Mouse (Mus musculus) spleen, embryonic (tissue): Measurements from ENCODE around the gene Dhx37.
"Not testable (repeated sequence)": the region's sequence is repeated elsewhere in the genome, so short reads cannot be mapped to it uniquely, and the experiment has no call there.

Source experiments
- CTCF ChIA-PET: fragments of 350-600 bp; sonication (Branson Sonifier 250); formaldehyde crosslinking; loops from one replicate; lab custom pipeline; 2022; lab: Charles Lee

Gene Dhx37

DNA sequence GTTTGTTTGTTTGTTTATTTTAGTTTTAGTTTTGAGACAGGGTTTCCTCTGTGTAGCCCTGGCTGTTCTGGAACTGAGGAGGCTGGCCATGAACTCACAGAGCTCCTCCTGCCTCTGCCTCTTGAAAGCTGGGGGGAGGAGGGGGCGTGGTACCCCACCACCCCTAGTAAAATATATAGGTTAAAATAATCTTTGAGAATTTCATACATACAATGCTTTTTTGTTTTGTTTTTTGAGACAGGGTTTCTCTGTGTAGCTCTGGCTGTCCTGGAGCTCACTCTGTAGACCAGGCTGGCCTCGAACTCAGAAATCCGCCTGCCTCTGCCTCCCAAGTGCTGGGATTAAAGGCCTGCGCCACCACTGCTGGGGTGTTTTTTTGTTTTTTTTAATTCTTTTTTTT lies 41.7 kb downstream of the Dhx37 start:
- CTCF ChIA-PET: interaction anchor here (0.6 to 3.6 kb wide), 3 partner anchors 13 to 77 kb away, joined by 4 to 19 read pairs (median 4); no protein-coding TSS in a partner anchor

GRCm38 (mm10) chr5:125391609-125392008 lies 42.3 kb downstream of the Dhx37 start:
- CTCF ChIA-PET: interaction anchor here (0.6 kb wide), 1 partner anchor 78 kb away, joined by 4 read pairs; no protein-coding TSS in a partner anchor

DNA sequence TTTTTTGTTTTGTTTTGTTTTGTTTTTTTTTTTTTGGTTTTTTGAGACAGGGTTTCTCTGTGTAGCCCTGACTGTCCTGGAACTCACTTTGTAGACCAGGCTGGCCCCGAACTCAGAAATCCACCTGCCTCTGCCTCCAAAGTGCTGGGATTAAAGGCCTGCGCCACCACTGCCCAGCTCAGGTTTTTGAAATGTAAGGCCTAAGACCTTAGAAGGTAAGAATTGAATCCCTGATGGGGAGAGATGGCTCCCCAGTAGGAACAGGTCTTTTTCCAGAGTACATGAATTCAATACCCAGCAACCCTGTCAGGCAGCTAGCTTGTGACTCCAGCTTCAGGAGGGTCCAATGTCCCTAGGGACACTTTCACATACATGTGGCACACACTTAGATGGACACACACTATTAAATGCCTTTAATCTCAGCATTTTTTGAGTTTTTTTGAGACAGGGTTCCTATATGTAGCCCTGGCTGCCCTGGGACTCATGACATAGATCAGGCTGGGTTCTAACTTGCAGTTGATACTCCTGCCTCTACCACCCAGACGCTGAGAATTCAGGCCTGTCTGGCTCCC lies 42.9 kb downstream of the Dhx37 start:
- CTCF ChIA-PET: no interaction called here

DNA sequence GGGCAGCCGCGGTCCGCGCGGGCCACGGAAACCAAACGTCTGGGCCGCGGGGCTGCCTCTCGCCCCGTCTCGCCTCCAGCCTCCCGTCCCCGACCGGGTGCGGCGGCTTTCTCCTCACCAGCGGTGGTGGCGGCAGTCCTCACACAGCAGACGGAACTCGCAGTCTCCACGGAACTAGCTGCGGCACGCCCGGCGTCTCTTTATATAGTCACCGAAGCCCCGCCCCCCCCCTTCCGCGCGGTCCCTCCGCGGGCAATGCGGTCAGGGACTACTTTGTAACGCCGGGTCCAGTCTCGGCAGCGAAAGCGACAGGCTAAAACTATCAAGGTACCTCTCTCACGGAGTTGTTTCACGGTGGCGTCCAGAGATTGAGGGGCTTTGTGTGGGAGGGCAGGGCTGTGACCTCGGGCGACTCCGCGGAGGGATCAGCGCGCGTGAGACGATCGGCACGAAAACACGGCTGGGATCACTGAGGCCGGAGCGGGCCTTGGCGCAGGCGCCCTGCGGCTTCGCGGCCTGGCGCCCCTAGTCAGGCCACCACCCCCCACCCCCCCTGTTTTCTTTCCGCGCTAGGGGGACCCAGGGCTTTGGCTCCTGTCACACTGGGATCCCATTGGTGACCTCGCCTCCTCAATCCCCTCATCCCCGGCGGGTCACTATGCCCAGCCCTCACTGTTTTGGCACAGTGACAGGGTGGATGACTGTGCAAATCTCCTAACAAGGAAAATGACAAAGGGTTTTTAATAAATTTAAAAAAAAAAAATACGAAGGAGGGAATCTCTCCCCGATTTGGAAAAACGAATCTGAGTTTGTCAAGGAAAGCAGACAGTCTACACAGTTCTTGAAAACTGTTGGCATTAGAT lies 44.1 kb downstream of the Dhx37 start, which contains the start of gene Ubc:
Gene Ubc (minus strand): TSS at position 624 of the 863 bp plus-strand sequence.
- CTCF ChIA-PET: no interaction called here

DNA sequence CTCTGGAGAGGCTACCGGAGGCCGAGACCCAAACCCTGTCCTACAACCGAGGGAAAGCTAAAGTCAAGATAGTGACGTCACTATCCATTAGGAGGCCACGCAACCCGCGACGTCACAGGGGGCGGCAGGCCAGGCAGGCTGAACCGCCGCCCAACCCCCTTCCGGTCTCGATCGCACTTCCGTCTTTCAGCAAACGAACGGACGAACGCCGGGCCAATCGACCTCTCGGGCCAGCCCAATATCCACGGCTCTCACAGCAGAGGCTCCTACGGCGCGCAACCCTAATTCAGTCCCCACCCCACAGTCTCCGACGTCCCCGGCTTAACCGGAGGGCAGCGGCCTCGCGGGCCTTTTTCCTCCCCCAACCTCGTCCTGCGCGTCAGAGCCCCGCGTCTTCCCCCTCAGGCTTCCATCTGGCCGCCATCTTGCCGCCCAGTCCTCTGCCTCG lies 44.8 kb downstream of the Dhx37 start, which contains the start of gene Gm10382:
Gene Gm10382 (plus strand): TSS at position 192 of the 448 bp plus-strand sequence.
- CTCF ChIA-PET: interaction anchor here (0.7 kb wide), 1 partner anchor 23 kb away, joined by 3 read pairs; no protein-coding TSS in a partner anchor

DNA sequence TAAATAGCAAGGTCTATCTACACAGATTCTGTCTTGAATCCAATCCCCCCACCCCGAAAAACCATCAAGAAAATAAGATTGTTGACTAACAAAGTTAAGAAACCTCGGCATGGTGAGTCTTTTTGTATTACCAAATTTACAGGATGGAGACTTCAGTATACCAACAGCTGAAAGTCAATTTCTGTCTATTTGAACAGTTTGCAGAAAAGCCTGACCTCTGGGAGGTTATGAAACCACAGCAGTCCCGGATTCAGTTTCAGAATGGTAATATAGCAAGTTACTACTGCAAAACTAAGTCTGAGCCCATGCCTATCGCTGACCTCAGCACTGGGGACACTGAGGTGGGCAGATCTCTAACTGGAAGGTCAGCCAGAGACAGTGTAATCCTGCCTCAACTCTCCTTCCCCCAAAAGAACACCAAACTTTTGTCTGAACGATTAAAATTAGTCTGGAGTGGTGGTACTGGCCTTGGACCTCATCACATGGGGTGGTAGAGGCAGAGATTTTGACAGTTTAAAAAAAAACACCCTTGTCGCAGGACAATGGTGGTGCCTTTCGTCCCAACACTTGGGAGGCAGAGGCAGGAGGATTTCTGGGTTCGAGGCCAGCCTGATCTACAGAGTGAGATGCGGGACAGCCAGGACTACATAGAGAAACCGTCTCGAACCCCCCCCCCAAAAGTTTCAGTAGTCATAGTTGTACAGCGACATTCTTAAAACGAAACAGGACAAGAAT lies 45.4 kb downstream of the Dhx37 start:
- CTCF ChIA-PET: interaction anchor here (0.7 kb wide), 1 partner anchor 24 kb away, joined by 3 read pairs; no protein-coding TSS in a partner anchor

- CTCF ChIA-PET: not testable (repeated sequence)
Measured at GRCm38 (mm10) chr5:125387295-125387694, 46.6 kb downstream of the Dhx37 start.

DNA sequence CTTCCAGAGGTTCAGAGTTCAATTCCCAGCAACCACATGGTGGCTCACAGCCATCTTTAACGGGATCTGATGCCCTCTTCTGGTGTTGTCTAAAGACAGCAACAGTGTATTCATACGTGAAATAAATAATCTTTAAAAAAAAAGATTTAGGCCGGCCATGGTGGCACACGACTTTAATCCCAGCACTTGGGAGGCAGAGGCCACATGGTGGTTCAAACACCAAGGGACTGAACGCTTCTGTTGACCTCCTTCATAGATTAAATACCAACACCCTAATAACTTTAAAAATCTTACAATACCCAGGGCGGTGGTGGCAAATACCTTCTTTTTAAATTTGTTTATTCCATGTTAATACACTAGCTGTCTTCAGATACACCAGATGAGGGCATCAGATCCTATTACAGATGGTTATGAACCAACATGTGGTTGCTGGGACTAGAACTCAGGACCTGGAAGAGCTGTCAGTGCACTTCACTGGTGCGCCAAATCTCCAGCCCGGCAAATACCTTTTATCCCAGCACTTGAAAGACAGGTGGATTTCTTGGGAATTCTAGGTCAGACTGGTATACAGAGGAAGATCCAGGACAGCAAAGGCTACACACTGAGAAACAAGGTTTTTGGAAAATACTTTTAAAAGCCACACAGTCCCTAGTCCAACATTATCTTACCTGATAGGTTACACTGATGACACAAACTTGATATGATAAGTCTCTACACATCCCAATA lies 48.5 kb downstream of the Dhx37 start:
- CTCF ChIA-PET: interaction anchor here (0.7 to 0.8 kb wide), 2 partner anchors 10 to 15 kb away, joined by 3 read pairs; no protein-coding TSS in a partner anchor

DNA sequence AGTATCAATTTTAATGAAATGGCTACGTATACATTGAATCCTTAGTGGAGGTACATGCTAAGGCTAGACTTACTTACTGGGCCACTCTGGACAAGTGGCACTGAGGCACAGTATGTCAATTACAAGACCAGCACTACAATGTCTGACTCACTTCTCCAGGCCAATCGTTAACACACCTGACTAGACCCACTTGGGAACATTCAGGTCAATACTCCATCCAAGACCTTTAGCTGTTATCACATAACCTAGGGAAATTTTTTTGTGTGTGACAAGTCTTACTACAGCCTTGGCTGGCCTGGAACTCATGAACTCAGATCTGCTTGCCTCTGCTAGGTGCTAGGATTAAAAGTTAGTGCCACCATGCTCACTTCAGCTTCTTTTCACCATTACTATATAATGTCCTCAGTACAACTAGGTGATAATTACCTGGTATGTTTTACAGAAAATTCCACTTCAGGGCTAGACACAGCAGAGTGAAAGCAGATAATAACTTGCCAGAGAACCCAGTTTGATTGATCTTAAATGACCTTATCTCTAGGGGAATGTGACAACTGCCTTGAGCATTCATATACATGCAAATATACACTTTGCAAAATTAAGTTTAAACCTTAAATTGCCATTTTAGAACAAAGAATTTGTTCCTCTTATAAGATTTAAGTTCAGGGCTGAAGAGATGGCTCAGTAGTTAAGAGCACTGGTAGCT lies 49.3 kb downstream of the Dhx37 start:
- CTCF ChIA-PET: interaction anchor here (0.8 kb wide), 1 partner anchor 15 kb away, joined by 3 read pairs; no protein-coding TSS in a partner anchor

DNA sequence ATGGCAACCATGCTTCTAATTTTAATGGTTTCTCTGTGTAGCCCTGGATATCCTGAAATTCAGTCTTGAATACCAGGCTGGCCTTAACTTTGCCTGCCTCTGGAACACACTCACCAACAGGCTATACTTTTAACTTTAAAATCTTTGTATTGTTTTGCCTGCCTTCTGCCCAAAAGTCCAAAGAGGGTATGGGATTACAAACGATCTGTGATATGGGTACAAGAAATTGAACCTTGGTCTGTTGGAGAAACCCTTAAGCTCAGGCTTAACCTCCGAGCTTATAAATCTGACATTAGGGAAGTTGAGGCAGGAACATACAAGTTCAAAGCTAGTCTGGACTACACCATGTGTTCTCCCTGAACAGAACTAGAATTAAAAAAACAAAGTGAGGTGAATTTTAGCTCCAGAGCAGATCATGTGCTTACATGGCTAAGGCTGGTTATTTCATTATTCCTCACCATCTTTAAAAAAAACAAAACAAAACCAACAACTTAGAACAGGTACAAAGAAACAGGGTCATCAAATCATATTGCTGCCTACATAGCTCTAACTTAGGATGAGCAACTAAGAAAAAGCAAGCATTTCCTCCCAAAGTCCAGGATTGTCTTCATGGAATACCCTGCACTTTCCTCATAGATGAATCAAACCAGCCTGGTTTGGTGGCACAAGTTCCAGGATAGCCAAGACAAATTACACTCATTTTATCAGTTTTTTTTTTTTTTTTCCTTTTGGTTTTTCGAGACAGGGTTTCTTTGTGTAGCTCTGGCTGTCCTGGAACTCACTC lies 50.1 kb downstream of the Dhx37 start:
- CTCF ChIA-PET: interaction anchor here (0.7 to 1.1 kb wide), 2 partner anchors 12 to 16 kb away, joined by 3 to 4 read pairs; no protein-coding TSS in a partner anchor

- CTCF ChIA-PET: interaction anchor here (0.7 to 1.1 kb wide), 3 partner anchors 13 to 21 kb away, joined by 3 to 7 read pairs (median 4); no protein-coding TSS in a partner anchor
Measured at GRCm38 (mm10) chr5:125382673-125383558, 51.0 kb downstream of the Dhx37 start.

- CTCF ChIA-PET: interaction anchor here (0.5 to 1.1 kb wide), 3 partner anchors 19 to 49 kb away, joined by 3 to 7 read pairs (median 7); no protein-coding TSS in a partner anchor
Measured at GRCm38 (mm10) chr5:125381954-125382672, 51.8 kb downstream of the Dhx37 start.

GRCm38 (mm10) chr5:125378919-125379318 lies 55.0 kb downstream of the Dhx37 start:
- CTCF ChIA-PET: interaction anchor here (0.5 kb wide), 1 partner anchor 13 kb away, joined by 7 read pairs; no protein-coding TSS in a partner anchor

GRCm38 (mm10) chr5:125377214-125377613 lies 56.7 kb downstream of the Dhx37 start:
- CTCF ChIA-PET: no interaction called here

GRCm38 (mm10) chr5:125375871-125376270 lies 58.0 kb downstream of the Dhx37 start:
- CTCF ChIA-PET: interaction anchor here (0.6 kb wide), 1 partner anchor 10 kb away, joined by 3 read pairs; no protein-coding TSS in a partner anchor

GRCm38 (mm10) chr5:125372027-125372426 lies 61.9 kb downstream of the Dhx37 start:
- CTCF ChIA-PET: interaction anchor here (1.0 to 1.1 kb wide), 3 partner anchors 9 to 101 kb away, joined by 4 to 8 read pairs (median 4); no protein-coding TSS in a partner anchor
